Mouse (Mus musculus) heart, postnatal 25 days (tissue): ENCODE results near the gene Magi3. TPM values are rescaled to one million over a fixed set of nuclear protein-coding genes. Genes with fewer than 3 reads are reported as not detected.

Experiments used
- DNase-seq: peaks from one replicate; pipeline ENCODE4 v3.0.0; 2022; ENCODE audit warnings: low spot score
- intact Hi-C: fragments of 180-260 bp; cut with DNase I; formaldehyde crosslinking; loops from one replicate; pipeline ENCODE4 v1.15.1; 2025
- total RNA-seq, 2 experiments: library from RNA; stranded (reverse); gene quantifications; 2 replicates each; pipeline ENCODE4 v1.2.3; 2021

Magi3 gene
- total RNA-seq = 10 to 100 TPM; 34.3 to 35.6 TPM

DNA sequence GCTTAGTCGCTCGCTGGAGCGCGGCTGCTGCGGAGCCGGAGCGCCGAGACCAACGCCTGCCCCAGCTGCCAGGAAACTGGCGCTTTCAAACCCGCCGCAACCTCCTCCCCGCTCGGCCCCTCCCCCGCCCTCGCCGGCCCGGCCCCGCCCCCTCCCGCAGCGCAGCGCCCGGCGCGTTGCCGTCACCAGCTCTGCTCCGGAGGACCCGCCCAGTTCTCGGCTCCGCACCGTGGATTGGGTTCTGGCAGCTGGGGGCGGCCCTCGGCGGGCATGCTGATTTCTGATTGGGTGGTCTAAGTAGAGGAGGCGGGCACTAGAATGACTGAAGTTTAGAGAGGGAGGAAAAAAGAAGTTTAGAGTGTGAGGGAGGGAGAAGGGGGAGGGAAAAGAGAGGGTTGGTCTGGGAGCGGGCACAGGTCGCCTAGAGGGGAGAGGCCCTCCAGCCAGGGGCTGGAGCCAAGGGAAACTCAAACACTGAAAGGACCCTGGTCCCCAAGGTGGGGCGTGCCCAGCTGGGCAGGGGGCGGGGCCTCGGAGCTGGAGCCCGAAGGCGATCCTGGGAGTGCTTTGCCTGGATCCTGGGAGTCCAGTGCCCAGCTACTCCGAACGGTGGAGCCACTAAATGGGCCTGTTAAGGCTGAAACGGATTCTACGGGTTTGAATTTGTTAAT lies at the start of gene Magi3:
Magi3 (minus strand) TSS at position 80 of the 671 bp plus-strand sequence.
- peak; percentile 95 for DNase-seq
- intact Hi-C loops = loop anchor here (5.0 kb wide), 2 partner anchors 162 to 222 kb away; no protein-coding TSS in a partner anchor

DNA sequence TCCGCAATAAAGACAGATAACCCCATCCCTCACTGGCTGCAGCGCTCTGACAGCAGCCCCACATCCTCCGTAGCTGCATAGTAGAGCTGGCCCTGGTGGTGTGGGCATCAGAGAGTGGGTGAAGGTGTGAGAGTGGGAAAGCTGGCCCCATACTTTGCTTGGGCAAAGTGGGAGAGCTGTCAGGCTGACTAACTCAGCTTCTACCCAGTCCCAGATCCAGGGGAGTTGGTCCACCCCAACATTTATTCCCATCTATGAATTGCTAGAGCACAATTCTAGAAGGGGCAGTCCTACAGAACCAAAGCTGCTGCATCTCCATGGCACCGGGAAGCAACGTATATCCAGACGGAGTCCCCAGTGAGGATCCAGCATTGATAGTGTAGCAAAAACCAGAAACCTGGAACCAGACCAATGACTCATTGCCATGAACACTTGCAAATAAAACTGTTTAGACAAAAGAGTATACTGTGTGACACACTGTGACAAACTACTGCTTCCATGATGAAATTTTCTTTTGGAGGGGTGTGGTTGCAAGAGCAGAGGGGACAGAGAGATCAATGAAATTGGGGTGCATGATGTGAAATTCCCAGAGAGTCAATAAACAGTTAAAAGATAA lies 44.5 kb upstream of the Magi3 start:
- DNase-seq = no peak
- intact Hi-C loops = no loop called here

DNA sequence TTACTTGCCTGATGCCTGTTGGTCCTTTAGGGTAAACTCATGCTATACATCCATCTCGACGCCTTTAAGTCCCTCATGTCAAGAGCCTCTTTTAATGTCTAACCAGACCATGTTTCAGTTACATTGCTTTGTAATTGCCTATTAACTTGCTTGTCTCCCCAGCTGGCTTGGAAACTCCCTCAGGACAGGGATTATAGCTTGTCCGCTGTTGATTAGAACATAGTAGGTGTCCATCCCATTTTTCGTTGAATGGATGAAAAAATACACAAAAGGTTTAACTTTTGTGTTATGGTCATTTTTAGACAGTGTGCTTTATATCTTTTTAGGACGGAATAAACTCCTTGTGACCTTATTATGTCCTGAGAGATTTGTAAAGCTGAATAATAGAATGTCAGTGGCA lies 40.0 kb upstream of the Magi3 start:
- DNase-seq = no peak
- intact Hi-C loops = no loop called here

DNA sequence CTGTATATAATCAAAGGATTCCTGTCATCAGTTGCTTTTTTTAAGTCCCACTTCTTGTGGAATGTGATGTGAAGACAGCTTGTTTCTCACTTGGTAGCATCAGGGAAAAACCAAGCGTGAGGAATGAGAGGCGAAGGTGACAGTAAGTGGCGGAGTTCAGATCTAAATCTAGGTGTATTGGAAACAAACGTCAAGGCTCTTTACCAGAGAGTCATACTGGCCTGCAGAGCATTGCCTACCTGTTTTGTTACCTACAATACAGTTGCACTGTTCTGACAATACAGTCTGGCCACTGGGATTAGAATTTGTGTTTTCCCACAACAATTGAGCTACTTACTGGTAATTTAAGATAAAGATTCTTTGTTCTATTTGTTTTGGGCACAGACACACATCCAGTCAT lies 39.0 kb upstream of the Magi3 start:
- intact Hi-C loops = no loop called here
- DNase-seq = no peak

DNA sequence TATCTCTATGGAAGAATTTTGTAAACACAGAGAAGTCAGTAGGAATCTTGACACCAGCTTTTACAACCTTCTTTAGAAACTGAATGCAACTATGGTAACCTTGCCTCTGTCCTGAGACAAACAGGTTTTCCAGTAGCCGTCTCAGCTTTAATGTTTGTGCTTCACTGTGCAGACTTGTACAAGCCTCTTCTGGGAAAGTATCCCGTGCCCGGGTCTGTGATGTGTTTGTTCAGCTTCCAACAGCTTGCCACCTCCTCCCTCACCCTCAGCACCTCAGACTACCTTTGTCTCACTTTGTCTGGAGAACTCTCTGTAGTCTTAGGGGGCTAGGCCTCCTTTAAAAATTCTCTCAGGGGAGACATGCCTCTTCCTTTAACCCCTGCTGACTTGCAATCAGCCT lies 36.9 kb upstream of the Magi3 start:
- DNase-seq = no peak
- intact Hi-C loops = no loop called here

DNA sequence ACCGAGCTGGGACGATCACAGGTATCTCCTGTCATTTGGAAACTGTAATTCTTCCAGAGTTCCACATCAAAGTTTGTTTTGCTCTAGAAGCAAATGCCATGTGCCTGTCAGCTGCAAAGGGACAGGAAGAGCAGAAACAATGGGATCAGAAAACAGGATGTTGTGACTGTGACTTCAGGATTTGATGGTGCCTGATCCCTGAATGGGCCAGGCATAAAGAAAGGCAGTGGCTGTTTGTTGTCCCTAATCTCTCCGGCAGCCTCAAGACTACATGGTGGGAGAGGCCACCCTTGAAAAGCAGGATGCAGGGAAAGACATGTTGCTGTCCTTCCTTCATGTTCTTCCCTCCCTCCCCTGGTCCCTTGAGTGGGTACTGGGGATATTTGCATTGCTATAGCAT lies 33.6 kb upstream of the Magi3 start:
- intact Hi-C loops = no loop called here
- no peak for DNase-seq

DNA sequence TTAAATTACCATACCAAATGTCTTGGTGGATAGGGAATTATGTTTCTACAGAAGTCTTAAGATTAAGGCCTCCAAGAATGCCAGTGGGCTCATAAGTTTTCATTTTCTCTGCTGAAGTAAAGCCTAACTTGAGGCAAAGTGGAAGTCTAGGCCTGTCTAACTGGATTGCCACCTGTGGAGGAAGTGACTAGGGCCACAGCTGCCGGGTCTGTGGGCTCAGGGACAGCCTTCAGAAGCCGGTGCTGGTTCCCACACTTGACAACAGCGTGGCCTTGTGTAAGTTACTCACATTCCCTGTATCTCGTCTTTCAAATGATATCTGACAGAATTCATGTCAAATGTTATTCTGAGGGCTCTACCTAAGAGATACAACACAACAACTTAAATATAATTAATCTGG lies 27.7 kb upstream of the Magi3 start:
- DNase-seq = no peak
- intact Hi-C loops = no loop called here

DNA sequence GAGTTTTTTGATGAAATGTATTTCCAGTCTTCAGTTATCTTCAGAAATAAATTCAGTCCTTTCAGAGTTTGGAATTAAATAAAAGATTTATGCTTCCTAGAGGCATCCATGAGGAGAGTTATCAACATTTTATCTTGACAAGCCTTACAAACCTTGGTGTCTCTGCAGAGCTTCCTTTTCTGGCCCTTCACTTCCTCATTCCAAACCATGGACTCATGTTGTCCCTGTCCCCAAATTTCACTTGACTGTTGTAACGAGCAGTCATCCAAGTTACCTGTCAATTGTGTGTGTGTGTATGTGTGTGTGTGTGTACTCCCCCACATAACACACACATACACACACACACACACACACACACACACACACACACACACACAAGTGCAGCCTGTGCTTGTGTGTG lies 26.9 kb upstream of the Magi3 start:
- intact Hi-C loops = no loop called here
- DNase-seq = no peak

DNA sequence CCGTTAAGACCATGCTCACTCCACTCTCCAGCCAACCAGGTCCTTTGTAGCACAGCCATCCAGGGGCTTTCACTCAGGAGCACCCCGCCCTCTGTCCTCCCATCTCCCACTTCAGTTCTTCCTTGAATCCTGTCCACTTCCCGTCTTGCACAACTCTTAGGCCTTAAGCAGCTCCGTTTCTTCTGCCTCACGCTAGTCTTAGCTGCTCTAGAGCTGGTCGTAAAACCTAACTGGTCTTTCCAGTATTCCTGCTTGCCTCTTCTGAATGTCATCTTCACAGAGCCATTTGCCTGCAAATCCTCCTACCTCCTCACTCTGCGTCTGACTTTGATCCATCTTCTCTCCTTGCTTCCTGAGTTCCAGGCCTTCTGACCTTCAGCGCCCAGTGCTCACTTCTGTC lies 24.2 kb upstream of the Magi3 start:
- intact Hi-C loops = no loop called here

DNA sequence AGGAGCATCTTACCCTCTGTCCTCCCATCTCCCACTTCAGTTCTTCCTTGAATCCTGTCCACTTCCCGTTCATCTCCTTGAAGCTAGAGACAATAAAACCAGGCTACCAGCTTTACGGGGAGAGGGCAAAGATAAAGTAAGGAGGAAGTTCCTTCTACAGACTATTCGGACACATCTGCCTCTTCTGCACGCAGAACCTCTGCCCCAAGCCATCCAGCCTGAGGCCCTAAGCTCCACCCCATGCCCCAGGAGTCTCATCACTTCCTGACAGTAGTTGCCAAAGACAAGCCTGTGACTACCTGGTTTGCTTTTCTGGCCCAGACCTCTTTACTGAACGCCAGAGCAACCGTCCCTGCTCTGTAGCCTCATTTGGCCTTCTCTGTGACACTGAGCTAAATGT lies 23.8 kb upstream of the Magi3 start:
- intact Hi-C loops = no loop called here
- DNase-seq = no peak

More for the DNA sequence above, 24.2 kb upstream of the Magi3 start:
- no peak for DNase-seq

DNA sequence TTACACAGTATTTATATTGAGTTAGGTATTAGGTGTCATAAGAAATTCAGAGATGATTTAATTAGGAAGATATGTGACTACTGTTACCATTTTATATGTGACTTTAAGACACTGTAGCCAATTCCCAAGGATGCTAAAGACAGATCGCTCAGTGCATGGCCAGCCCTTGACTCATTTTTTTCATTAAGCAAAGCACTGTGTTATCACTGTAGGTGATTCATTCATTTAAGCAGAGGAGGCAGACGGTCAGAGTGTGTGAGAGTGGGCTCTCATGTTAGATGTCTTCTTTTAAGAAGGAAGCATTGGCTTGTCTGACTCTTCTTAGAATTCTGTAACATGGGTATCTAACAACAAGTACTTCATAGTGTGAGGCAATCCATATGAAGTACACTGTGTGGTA lies 19.6 kb upstream of the Magi3 start:
- intact Hi-C loops = loop anchor here (5.0 kb wide), 1 partner anchor 73 kb away; no protein-coding TSS in a partner anchor
- DNase-seq = no peak

DNA sequence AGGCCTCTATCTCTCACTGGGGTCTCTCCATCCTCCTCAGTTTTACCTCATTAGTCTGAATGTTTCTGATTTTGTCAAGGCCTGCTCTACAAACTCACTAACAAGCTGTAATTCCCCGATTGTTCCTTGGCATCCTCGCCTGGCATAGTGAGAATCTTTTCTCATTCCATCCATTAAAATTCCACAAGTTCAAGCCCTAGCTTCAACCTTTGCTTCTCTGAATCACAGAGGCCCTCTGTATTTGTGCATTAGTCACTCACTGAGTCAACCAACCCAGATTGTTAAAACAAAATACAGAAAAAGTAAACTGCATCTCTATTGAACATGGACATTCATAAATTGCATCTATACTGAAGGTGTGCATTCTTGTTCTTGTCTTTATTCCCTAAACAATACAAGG lies 19.2 kb upstream of the Magi3 start:
- intact Hi-C loops = loop anchor here (5.0 kb wide), 1 partner anchor 73 kb away; no protein-coding TSS in a partner anchor
- no peak for DNase-seq

DNA sequence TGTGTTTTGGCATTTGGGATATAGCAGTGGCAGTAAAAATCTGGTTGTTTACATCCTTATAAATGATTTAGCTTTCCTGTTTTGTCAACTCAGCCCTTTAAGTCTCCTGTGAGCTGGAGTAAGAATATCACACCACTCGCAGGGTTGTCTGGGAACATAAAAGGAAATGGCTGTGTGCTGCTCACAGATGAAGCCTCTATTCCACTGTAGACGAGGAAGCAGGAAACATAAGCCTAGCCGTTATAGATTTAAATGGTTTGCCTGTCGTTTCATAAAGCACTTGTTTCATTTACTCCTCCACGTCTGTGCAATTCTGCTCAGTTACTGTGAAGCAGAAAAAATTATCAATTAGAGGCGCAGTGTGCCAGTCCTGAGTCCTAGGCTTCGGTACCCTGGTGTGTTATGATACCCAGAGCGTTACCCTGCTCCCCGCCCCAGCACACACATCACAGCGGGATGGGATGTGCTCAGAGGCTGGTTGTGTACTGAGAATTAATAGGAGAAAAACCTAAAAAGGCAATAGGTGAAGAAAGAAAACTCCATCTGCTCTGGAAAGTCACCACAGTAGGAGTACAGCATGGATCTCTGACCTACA lies 17.8 kb upstream of the Magi3 start:
- DNase-seq = no peak
- intact Hi-C loops = loop anchor here (5.0 kb wide), 1 partner anchor 74 kb away; no protein-coding TSS in a partner anchor

DNA sequence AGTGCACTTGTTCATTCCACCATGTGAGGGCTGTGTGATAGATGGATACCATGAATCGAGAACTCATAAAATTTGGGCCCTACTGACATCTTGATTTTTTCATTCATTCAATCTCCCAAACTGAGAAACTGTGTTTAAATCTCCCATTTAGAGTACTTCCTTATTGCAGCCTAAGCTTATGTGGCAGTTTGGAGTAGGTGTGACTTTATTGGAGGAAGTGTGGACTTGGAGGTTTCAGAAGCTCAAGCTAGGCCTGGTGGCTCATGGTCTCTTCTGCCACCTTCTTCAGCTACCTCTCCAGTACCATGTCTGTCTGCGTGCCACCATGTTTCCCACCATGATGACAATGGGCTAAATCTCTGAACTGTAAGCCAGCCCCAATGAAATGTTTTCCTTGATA lies 15.9 kb upstream of the Magi3 start:
- no peak for DNase-seq
- intact Hi-C loops = loop anchor here (5.0 kb wide), 1 partner anchor 76 kb away; no protein-coding TSS in a partner anchor

DNA sequence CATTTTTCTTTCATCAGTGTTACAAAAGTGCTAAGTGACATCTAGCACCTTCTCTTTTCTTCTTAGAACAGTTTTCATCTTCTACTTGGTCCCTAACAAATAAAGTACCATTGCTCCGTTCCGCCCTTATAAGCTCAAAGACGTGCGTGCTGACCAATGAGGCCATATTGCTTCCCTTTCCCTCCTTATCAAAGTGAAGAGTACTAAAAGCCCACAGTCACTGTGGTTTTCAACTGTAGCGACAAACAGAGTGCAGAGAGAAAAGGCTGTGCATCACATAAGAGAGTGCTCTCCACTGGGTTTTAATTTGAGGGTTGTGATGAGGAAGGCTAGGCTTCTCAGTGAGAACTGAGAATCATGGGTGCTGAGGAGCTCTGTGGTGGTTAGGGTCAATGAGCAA lies 14.9 kb upstream of the Magi3 start:
- no peak for DNase-seq
- intact Hi-C loops = loop anchor here (5.0 kb wide), 1 partner anchor 77 kb away; no protein-coding TSS in a partner anchor

DNA sequence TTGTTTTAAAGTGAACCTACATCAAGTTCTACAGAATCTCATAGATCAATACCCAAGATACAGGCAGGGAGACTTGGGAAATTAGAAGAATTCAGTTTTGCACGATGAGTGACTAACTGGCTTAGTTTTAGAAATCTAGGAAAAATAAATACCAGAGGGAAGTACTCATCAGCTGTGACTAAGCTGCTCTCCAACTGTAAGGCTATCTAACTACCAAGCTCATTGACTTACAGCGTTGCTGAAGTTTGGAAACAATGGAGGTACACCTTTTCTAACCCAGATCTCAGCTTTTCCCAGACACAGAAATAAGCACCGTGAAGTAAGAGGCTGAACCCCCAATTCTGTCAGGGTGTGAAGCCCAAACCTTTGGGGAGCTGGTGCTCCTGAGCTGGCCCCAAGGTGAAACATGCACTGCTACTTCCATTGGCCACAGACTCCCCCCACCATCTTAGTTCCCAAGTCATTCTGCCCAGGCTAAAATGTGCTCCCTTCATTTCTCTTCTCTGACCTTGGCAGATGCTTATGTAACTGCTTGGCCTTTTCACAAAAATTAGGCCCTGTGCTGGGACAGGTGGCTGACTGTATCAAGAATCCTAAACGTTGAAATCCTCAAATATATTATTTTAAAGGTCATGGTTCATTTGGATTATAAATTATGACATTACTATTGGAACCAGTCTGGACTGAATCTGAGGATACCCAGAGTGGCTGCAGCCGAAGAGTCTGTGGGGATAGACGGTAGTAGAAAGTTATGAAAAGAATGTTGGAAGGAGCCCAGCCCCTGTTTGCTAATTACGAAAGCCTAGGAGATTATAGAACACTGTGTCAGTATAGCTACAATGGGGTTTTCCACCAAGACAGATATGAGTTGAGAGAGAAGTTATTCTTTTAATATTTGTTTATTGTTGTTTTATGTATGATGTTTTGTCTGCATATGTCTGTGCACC lies 13.5 kb upstream of the Magi3 start:
- DNase-seq = no peak
- intact Hi-C loops = no loop called here

DNA sequence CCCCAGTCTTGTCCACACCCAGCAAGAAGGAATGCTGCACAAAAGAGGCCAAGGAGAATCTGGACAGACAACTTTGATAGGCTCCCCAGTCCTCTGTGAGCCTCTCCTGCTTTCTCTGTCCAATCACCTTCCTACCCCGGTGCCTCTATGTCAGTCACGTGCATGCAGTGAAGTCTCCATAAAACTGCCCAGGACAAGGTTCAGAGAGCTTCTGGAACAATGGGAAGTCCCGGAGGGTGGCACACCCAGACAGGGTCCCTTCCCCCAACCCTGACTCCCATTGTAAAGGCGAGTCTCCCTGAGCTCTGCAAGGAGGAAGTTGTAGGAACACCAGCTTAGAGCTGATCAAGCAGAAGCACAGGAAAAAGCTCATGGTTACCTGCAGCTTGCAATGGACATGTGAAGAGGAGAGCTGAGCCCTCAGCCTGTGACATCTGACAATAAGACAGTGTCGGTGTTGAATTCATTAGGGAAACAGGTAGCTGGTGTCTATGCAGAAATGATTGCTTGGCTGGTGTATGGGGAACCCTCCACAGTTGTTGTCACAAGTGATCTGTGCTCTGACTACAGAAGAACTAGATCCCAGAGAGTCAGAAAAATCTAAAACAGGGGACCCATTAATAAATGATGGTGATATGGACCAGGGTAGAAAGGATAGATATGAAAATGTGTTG lies 7.4 kb upstream of the Magi3 start:
- no peak for DNase-seq
- intact Hi-C loops = no loop called here

DNA sequence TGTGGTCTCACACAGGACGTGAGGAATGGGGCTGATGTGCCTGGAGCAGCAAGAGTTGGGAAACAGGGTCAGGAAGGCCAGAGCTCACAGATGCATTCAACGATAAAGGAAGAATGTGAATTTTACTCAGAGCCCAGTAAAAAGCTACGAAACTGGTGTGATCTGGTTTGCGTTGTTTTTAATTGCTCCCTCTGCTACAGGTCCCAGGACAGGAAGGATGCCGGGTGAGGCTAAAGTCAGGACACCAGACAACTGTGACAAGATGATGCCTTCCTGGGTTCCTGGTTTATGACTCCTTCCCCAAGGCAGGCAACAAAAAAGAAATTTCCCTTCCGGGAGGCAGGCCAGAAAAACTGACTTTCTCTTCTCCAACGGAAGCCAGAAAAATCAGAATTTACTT lies 6.6 kb upstream of the Magi3 start:
- DNase-seq = no peak
- intact Hi-C loops = no loop called here

DNA sequence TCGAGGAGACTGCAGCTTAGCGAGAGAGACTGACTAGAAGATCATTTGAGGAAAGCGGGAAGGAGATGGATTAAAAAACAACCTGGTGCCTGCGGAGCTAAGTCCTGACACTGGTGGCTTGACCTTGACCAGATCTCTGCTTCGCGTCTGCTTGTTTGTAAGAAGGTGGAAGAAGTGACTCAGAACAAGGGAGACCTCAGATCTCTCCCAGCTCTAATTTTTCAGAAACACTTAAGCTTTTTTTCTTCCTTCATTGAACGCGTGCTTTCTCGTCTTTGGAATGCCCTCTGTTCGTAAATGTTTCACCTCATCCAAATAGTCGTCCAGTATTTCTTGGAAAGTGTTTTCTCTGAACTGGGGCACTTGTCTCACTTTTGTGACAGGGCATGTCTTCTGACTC lies 982 bp upstream of the Magi3 start:
- no peak for DNase-seq
- intact Hi-C loops = loop anchor here (5.0 kb wide), 2 partner anchors 161 to 221 kb away; no protein-coding TSS in a partner anchor
